In genomic region chr3:144643301-144643871, GRCm38 (mm10) we compare ENCODE assay signal across 8 mouse cellular contexts.
DNase-seq lines count a peak whose midpoint lies in the region; ATAC-seq lines count a peak whose summit lies in the region.

No protein-coding gene starts in this region.

- H3K27me3 ChIP-seq in hindbrain, embryonic 11.5 days (ENCODE audit: control insufficient read depth, insufficient read depth, low read length) = no peaks in the 10 kb centered on the region

- H3K9me3 ChIP-seq in hindbrain, embryonic 11.5 days (ENCODE audit: control insufficient read depth, low read length) = no peaks in the 10 kb centered on the region

- H3K4me3 ChIP-seq in hindbrain, embryonic 11.5 days (ENCODE audit: low read depth, low read length) = no peak overlapping the region

- H3K9ac ChIP-seq in hindbrain, embryonic 11.5 days (ENCODE audit: low read depth, low read length) = no peak overlapping the region

- H3K36me3 ChIP-seq in hindbrain, embryonic 11.5 days (ENCODE audit: control insufficient read depth, insufficient read depth, low read length) = no peaks in the 10 kb centered on the region

- DNase-seq in right cerebral cortex, adult 2 months (ENCODE audit: low spot score in 2 of 2) = peak; percentile 9 to 36
- DNase-seq in right cerebral cortex, postnatal 25 days = no peak
- DNase-seq in frontal cortex, postnatal 36 days (ENCODE audit: low spot score in 2 of 2) = peak; percentile 9 to 62
- peak; percentile 36 for DNase-seq in hindbrain, embryonic 11.5 days (ENCODE audit: low spot score)
- DNase-seq in layer of hippocampus, adult 9-10 months (ENCODE audit: low spot score) = peak; percentile 21
- DNase-seq in lung, postnatal 10 days = peak; percentile 89
- peak; percentile 89 for DNase-seq in retina, postnatal 1 day
- DNase-seq in thymus, postnatal 4 days = no peak

- H3K4me2 ChIP-seq in hindbrain, embryonic 11.5 days (replicated peaks; ENCODE audit: low read depth, low read length) = no peak overlapping the region

- WGBS in hindbrain, embryonic 11.5 days = 10% methylated on average over 2 of the region's 2 CpGs

- no peak overlapping the region for H3K27ac ChIP-seq in hindbrain, embryonic 11.5 days (ENCODE audit: low read depth, low read length)

- ATAC-seq in hindbrain, embryonic 11.5 days (ENCODE audit: low FRiP score) = no peak

- no peaks in the 10 kb centered on the region for H3K4me1 ChIP-seq in hindbrain, embryonic 11.5 days (replicated peaks; ENCODE audit: control insufficient read depth, insufficient read depth, low read length)

Comparison
In these comparisons a context has a peak if more than half of its experiments do, and no peak if none do; other contexts are left out.
1. DNase-seq: peak in right cerebral cortex, adult 2 months (2 of 2), frontal cortex, postnatal 36 days (2 of 2), hindbrain, embryonic 11.5 days (single experiment), layer of hippocampus, adult 9-10 months (single experiment), lung, postnatal 10 days (single experiment) and retina, postnatal 1 day (single experiment); none in right cerebral cortex, postnatal 25 days (single experiment) and thymus, postnatal 4 days (single experiment).